Comparison of ENCODE assay signal across 8 mouse cellular contexts in genomic region chr11:61175778-61176177, GRCm38 (mm10). TPM values are rescaled to one million over a fixed set of nuclear protein-coding genes. Genes with fewer than 3 reads are reported as not detected.
DNase-seq lines count a peak whose midpoint lies in the region; ATAC-seq and TF ChIP-seq lines count a peak whose summit lies in the region.

No protein-coding gene starts in this region.

- WGBS in kidney, embryonic 16.5 days, result 75% methylated on average over 5 of the region's 5 CpGs
- WGBS in embryonic facial prominence, embryonic 15.5 days, result 63% methylated on average over 5 of the region's 5 CpGs
- 75% methylated on average over 5 of the region's 5 CpGs for WGBS in intestine, postnatal 0 days

- no peak overlapping the region for H3K27ac ChIP-seq in kidney, embryonic 16.5 days (ENCODE audit: low read length)
- H3K27ac ChIP-seq in embryonic facial prominence, embryonic 15.5 days (replicated peaks), result peak overlapping the region; percentile 39; the same call in 1 of the 2 replicates
- H3K27ac ChIP-seq in intestine, postnatal 0 days (ENCODE audit: low read depth, low read length), result no peak overlapping the region

- H3K79me2 ChIP-seq in myocyte (ENCODE audit: control insufficient read depth, insufficient read depth), result peaks cover 40% of the 10 kb centered on the region

- TF ChIP-seq CTCF in intestine, postnatal 0 days (IDR thresholded peaks at IDR 0.05; ENCODE audit: low read depth), result no peak

- peak overlapping the region; percentile 58; the same call in 1 of the 2 replicates for H3K4me2 ChIP-seq in kidney, embryonic 16.5 days (replicated peaks; ENCODE audit: low read depth, low read length)
- peak overlapping the region; percentile 64; the same call in 1 of the 2 replicates for H3K4me2 ChIP-seq in embryonic facial prominence, embryonic 15.5 days (replicated peaks)
- peak overlapping the region; percentile 59; the same call in 1 of the 2 replicates for H3K4me2 ChIP-seq in intestine, postnatal 0 days (replicated peaks; ENCODE audit: low read depth)
- peak overlapping the region; percentile 60 for H3K4me2 ChIP-seq in myocyte (ENCODE audit: low read depth)

- H3K27me3 ChIP-seq in kidney, embryonic 16.5 days (ENCODE audit: insufficient read depth, low read length), result no peaks in the 10 kb centered on the region
- H3K27me3 ChIP-seq in embryonic facial prominence, embryonic 15.5 days, result no peaks in the 10 kb centered on the region
- H3K27me3 ChIP-seq in intestine, postnatal 0 days (replicated peaks; ENCODE audit: control insufficient read depth, insufficient read depth, low read length), result no peaks in the 10 kb centered on the region
- H3K27me3 ChIP-seq in myocyte (ENCODE audit: control insufficient read depth, insufficient read depth, insufficient read length), result no peaks in the 10 kb centered on the region

- no peak overlapping the region for H3ac ChIP-seq in myocyte (ENCODE audit: control insufficient read depth, insufficient read length)

- no peaks in the 10 kb centered on the region for H3K9me3 ChIP-seq in kidney, embryonic 16.5 days (ENCODE audit: low read length)
- no peaks in the 10 kb centered on the region for H3K9me3 ChIP-seq in embryonic facial prominence, embryonic 15.5 days (replicated peaks)
- no peaks in the 10 kb centered on the region for H3K9me3 ChIP-seq in intestine, postnatal 0 days (ENCODE audit: control insufficient read depth)

- no peak for ATAC-seq in kidney, embryonic 16.5 days (ENCODE audit: low FRiP score, low TSS enrichment)
- ATAC-seq in embryonic facial prominence, embryonic 15.5 days (ENCODE audit: insufficient number of reproducible peaks, low FRiP score, low TSS enrichment, low read depth), result no peak
- ATAC-seq in intestine, postnatal 0 days, result no peak
- no peak for ATAC-seq in megakaryocyte-erythroid progenitor cell, adult 5-6 weeks (replicated peaks; ENCODE audit: low FRiP score, low TSS enrichment, poor library complexity, severe bottlenecking)

- TF ChIP-seq POLR2A in myocyte (IDR thresholded peaks at IDR 0.05; ENCODE audit: insufficient read length, low read depth), result no peak

- H3K36me3 ChIP-seq in kidney, embryonic 16.5 days (ENCODE audit: insufficient read depth, low read length), result no peaks in the 10 kb centered on the region
- no peaks in the 10 kb centered on the region for H3K36me3 ChIP-seq in embryonic facial prominence, embryonic 15.5 days
- H3K36me3 ChIP-seq in intestine, postnatal 0 days (ENCODE audit: control insufficient read depth, insufficient read depth), result no peaks in the 10 kb centered on the region
- no peaks in the 10 kb centered on the region for H3K36me3 ChIP-seq in myocyte (ENCODE audit: control insufficient read depth, insufficient read depth)

- H3K4me3 ChIP-seq in kidney, embryonic 16.5 days (ENCODE audit: low read length), result no peak overlapping the region
- H3K4me3 ChIP-seq in embryonic facial prominence, embryonic 15.5 days (replicated peaks), result peak overlapping the region; percentile 100; the same call in 1 of the 2 replicates
- H3K4me3 ChIP-seq in intestine, postnatal 0 days (ENCODE audit: low read depth, low read length), result no peak overlapping the region
- no peak overlapping the region for H3K4me3 ChIP-seq in myocyte

- DNase-seq in kidney, postnatal 4 days, result no peak
- no peak for DNase-seq in thymus, postnatal 10 days (ENCODE audit: low spot score in 2 of 2)
- no peak for DNase-seq in cerebellum, postnatal 10 days

- H3K9ac ChIP-seq in kidney, embryonic 16.5 days (replicated peaks; ENCODE audit: low read length), result no peak overlapping the region
- no peak overlapping the region for H3K9ac ChIP-seq in embryonic facial prominence, embryonic 15.5 days
- H3K9ac ChIP-seq in intestine, postnatal 0 days (ENCODE audit: low read depth, low read length), result no peak overlapping the region

- peaks cover 20% of the 10 kb centered on the region; the same call in 1 of the 2 replicates for H3K4me1 ChIP-seq in kidney, embryonic 16.5 days (ENCODE audit: insufficient read depth, low read length)
- peaks cover 29% of the 10 kb centered on the region for H3K4me1 ChIP-seq in embryonic facial prominence, embryonic 15.5 days
- H3K4me1 ChIP-seq in intestine, postnatal 0 days (replicated peaks; ENCODE audit: control insufficient read depth, insufficient read depth, low read length), result no peaks in the 10 kb centered on the region

TF ChIP-seq in myocyte, 11 proteins besides CTCF, POLR2A, EP300 and RAD21:
- TF ChIP-seq TCF12 (IDR thresholded peaks at IDR 0.05; ENCODE audit: insufficient read depth, poor library complexity, severe bottlenecking) (no peak), E2F4 (IDR thresholded peaks at IDR 0.05; ENCODE audit: insufficient read depth) (no peak), REST (IDR thresholded peaks at IDR 0.05; ENCODE audit: insufficient read depth, insufficient read length) (no peak), MAX (IDR thresholded peaks at IDR 0.05; ENCODE audit: low read depth) (no peak), CEBPB (IDR thresholded peaks at IDR 0.05; ENCODE audit: insufficient read depth, poor library complexity, severe bottlenecking) (no peak), USF1 (IDR thresholded peaks at IDR 0.05; ENCODE audit: low read depth) (no peak), MYOD1 (IDR thresholded peaks at IDR 0.05; ENCODE audit: control insufficient read depth in 1 of 3, insufficient read length in 2 of 3, low read depth in 2 of 3) (no peak), MYOG (IDR thresholded peaks at IDR 0.05; ENCODE audit: control insufficient read depth in 1 of 3, insufficient read depth in 1 of 3, insufficient read length in 2 of 3, low read depth in 2 of 3) (no peak), POLR2AphosphoS2 (IDR thresholded peaks at IDR 0.05; ENCODE audit: insufficient read length, low read depth) (no peak), SRF (IDR thresholded peaks at IDR 0.05; ENCODE audit: control insufficient read depth, insufficient read length, low read depth) (no peak), TCF3 (IDR thresholded peaks at IDR 0.05; ENCODE audit: insufficient read length, low read depth) (no peak)

RNA-seq across cellular contexts. Expression of gene Usp22, which starts 0.9 kb away (rescaled TPM):
- polyA plus RNA-seq in kidney, embryonic 16.5 days (2015; fragmentation: Nextera tagmentation; extraction: Ambion mirVana), result 137 and 144 TPM in 2 replicates
- 131 and 140 TPM in 2 replicates for polyA plus RNA-seq in embryonic facial prominence, embryonic 15.5 days (2015; fragmentation: Nextera tagmentation; extraction: Ambion mirVana)
- polyA plus RNA-seq in intestine, postnatal 0 days (2015; fragmentation: Nextera tagmentation; extraction: Ambion mirVana), result 26.3 and 27.0 TPM in 2 replicates
- 58.8 TPM for polyA plus RNA-seq in myocyte (2012; fragmentation: generic; extraction: Trizol)
- 19.8 and 20.3 TPM in 2 replicates for total RNA-seq in megakaryocyte-erythroid progenitor cell, adult 5-6 weeks (2014; fragmentation: Nextera tagmentation)
- total RNA-seq in megakaryocyte-erythroid progenitor cell, adult 5-6 weeks (2017), result 23.9 and 24.0 TPM in 2 replicates

RNA-seq across cellular contexts. Expression of gene Aldh3a1, which starts 31.6 kb away (rescaled TPM):
- polyA plus RNA-seq in kidney, embryonic 16.5 days (2015; fragmentation: Nextera tagmentation; extraction: Ambion mirVana), result not detected in 2 replicates
- polyA plus RNA-seq in embryonic facial prominence, embryonic 15.5 days (2015; fragmentation: Nextera tagmentation; extraction: Ambion mirVana), result 3.6 and 5.4 TPM in 2 replicates
- 0.10 and 0.12 TPM in 2 replicates for polyA plus RNA-seq in intestine, postnatal 0 days (2015; fragmentation: Nextera tagmentation; extraction: Ambion mirVana)
- polyA plus RNA-seq in myocyte (2012; fragmentation: generic; extraction: Trizol), result 4.2 TPM
- total RNA-seq in megakaryocyte-erythroid progenitor cell, adult 5-6 weeks (2014; fragmentation: Nextera tagmentation), result not detected in 2 replicates
- total RNA-seq in megakaryocyte-erythroid progenitor cell, adult 5-6 weeks (2017), result not detected in 2 replicates

RNA-seq across cellular contexts. Expression of gene Tnfrsf13b, which starts 49.2 kb away (rescaled TPM):
- 1.3 and 1.8 TPM in 2 replicates for polyA plus RNA-seq in kidney, embryonic 16.5 days (2015; fragmentation: Nextera tagmentation; extraction: Ambion mirVana)
- 2.2 and 3.2 TPM in 2 replicates for polyA plus RNA-seq in embryonic facial prominence, embryonic 15.5 days (2015; fragmentation: Nextera tagmentation; extraction: Ambion mirVana)
- 1.8 and 2.3 TPM in 2 replicates for polyA plus RNA-seq in intestine, postnatal 0 days (2015; fragmentation: Nextera tagmentation; extraction: Ambion mirVana)
- 0.04 TPM for polyA plus RNA-seq in myocyte (2012; fragmentation: generic; extraction: Trizol)
- total RNA-seq in megakaryocyte-erythroid progenitor cell, adult 5-6 weeks (2014; fragmentation: Nextera tagmentation), result 2.3 TPM in 2 replicates
- total RNA-seq in megakaryocyte-erythroid progenitor cell, adult 5-6 weeks (2017), result 12.5 and 15.5 TPM in 2 replicates
